Comparison of ENCODE assay signal across 8 mouse cellular contexts in genomic region chr3:29036146-29036545, GRCm38 (mm10). TPM values are rescaled to one million over a fixed set of nuclear protein-coding genes. Genes with fewer than 3 reads are reported as not detected.
A peak's percentile ranks its signal among the peaks of the same experiment; 100 is the strongest.
DNase-seq lines count a peak whose midpoint lies in the region; ATAC-seq and TF ChIP-seq lines count a peak whose summit lies in the region.

No protein-coding gene starts in this region.

- no peak overlapping the region for H3K4me2 ChIP-seq in embryonic facial prominence, embryonic 14.5 days (ENCODE audit: low read depth, low read length)
- no peak overlapping the region for H3K4me2 ChIP-seq in midbrain, embryonic 13.5 days (replicated peaks)

- peaks cover 6% of the 10 kb centered on the region for H3K9me3 ChIP-seq in embryonic facial prominence, embryonic 14.5 days (ENCODE audit: control insufficient read depth, low read length)
- H3K9me3 ChIP-seq in midbrain, embryonic 13.5 days = peaks cover 5% of the 10 kb centered on the region; the same call in 1 of the 2 replicates

- no peak overlapping the region for H3K9ac ChIP-seq in embryonic facial prominence, embryonic 14.5 days (ENCODE audit: low read depth, low read length)
- H3K9ac ChIP-seq in midbrain, embryonic 13.5 days (replicated peaks) = no peak overlapping the region

- H3K4me1 ChIP-seq in kidney, adult 2 months (ENCODE audit: control insufficient read depth, insufficient read depth, low read length) = no peaks in the 10 kb centered on the region
- no peaks in the 10 kb centered on the region for H3K4me1 ChIP-seq in embryonic facial prominence, embryonic 14.5 days (ENCODE audit: control insufficient read depth, insufficient read depth, low read length)
- 0 out of 2 replicates have a peak, but pooled peaks cover 8% of the 10 kb centered on the region for H3K4me1 ChIP-seq in midbrain, embryonic 13.5 days (replicated peaks)
- H3K4me1 ChIP-seq in thymus, adult 2 months (replicated peaks; ENCODE audit: control insufficient read depth, insufficient read depth, low read length) = no peaks in the 10 kb centered on the region

- H3K36me3 ChIP-seq in kidney, adult 2 months (ENCODE audit: control insufficient read depth, insufficient read depth, low read length) = no peaks in the 10 kb centered on the region
- no peaks in the 10 kb centered on the region for H3K36me3 ChIP-seq in embryonic facial prominence, embryonic 14.5 days (ENCODE audit: control insufficient read depth, insufficient read depth, low read length)
- no peaks in the 10 kb centered on the region for H3K36me3 ChIP-seq in midbrain, embryonic 13.5 days
- H3K36me3 ChIP-seq in thymus, adult 2 months (ENCODE audit: control insufficient read depth, insufficient read depth, low read length) = no peaks in the 10 kb centered on the region

- ATAC-seq in embryonic facial prominence, embryonic 14.5 days (ENCODE audit: low read depth) = no peak
- peak; percentile 79 for ATAC-seq in midbrain, embryonic 13.5 days

- 2% methylated on average over 3 of the region's 3 CpGs for WGBS in kidney, adult 2 months
- WGBS in embryonic facial prominence, embryonic 14.5 days = 4% methylated on average over 3 of the region's 3 CpGs
- WGBS in midbrain, embryonic 13.5 days = 4% methylated on average over 3 of the region's 3 CpGs
- 5% methylated on average over 3 of the region's 3 CpGs for WGBS in thymus, adult 2 months

- DNase-seq in kidney, adult 2 months = peak; percentile 23
- DNase-seq in kidney, adult 11 months = no peak
- DNase-seq in adipocyte (ENCODE audit: low spot score) = peak; percentile 39
- peak; percentile 63 for DNase-seq in embryonic facial prominence, embryonic 14.5 days (ENCODE audit: low spot score)
- DNase-seq in kidney, postnatal 10 days = peak; percentile 52
- no peak for DNase-seq in thymus, postnatal 36 days
- DNase-seq in thymus, adult 2 months = no peak

- H3K27me3 ChIP-seq in kidney, adult 2 months (replicated peaks; ENCODE audit: control insufficient read depth, insufficient read depth, low read length) = no peaks in the 10 kb centered on the region
- no peaks in the 10 kb centered on the region for H3K27me3 ChIP-seq in embryonic facial prominence, embryonic 14.5 days (replicated peaks; ENCODE audit: control insufficient read depth, insufficient read depth, low read length)
- no peaks in the 10 kb centered on the region for H3K27me3 ChIP-seq in midbrain, embryonic 13.5 days
- no peaks in the 10 kb centered on the region for H3K27me3 ChIP-seq in thymus, adult 2 months (ENCODE audit: control insufficient read depth, insufficient read depth, low read length)

- TF ChIP-seq CTCF in kidney, adult 2 months (conservative IDR thresholded peaks at IDR 0.05; ENCODE audit: insufficient read depth, insufficient read length, low read depth, low read length) = 0 out of 2 replicates have a peak, but pooled peaks have one; percentile 14
- TF ChIP-seq CTCF in thymus, adult 2 months (IDR thresholded peaks at IDR 0.05; ENCODE audit: borderline replicate concordance, control insufficient read depth, extremely low read depth, insufficient read depth, low read length, poor library complexity) = no peak

- no peak overlapping the region for H3K4me3 ChIP-seq in kidney, adult 2 months (ENCODE audit: insufficient read depth, low read depth, low read length)
- H3K4me3 ChIP-seq in embryonic facial prominence, embryonic 14.5 days (ENCODE audit: low read depth, low read length) = no peak overlapping the region
- no peak overlapping the region for H3K4me3 ChIP-seq in midbrain, embryonic 13.5 days (replicated peaks)
- no peak overlapping the region for H3K4me3 ChIP-seq in thymus, adult 2 months (ENCODE audit: control insufficient read depth, insufficient read depth, low read length)

- TF ChIP-seq POLR2A in kidney, adult 2 months (IDR thresholded peaks at IDR 0.05; ENCODE audit: low read depth, low read length) = no peak
- no peak for TF ChIP-seq POLR2A in thymus, adult 2 months (IDR thresholded peaks at IDR 0.05; ENCODE audit: control insufficient read depth, extremely low read depth, insufficient read depth, low read length, poor library complexity)

- H3K27ac ChIP-seq in kidney, adult 2 months (ENCODE audit: insufficient read depth, low read depth, low read length) = no peak overlapping the region
- no peak overlapping the region for H3K27ac ChIP-seq in embryonic facial prominence, embryonic 14.5 days (replicated peaks; ENCODE audit: low read depth, low read length)
- H3K27ac ChIP-seq in midbrain, embryonic 13.5 days = no peak overlapping the region
- H3K27ac ChIP-seq in thymus, adult 2 months (ENCODE audit: control insufficient read depth, insufficient read depth, low read length) = no peak overlapping the region

RNA-seq across cellular contexts. Expression of gene Egfem1, which starts 45.7 kb away (rescaled TPM):
- polyA plus RNA-seq in kidney, adult 2 months (2012; rRNA removed) = 0.25 and 1.2 TPM in 2 replicates
- 1.3 and 3.3 TPM in 2 replicates for polyA plus RNA-seq in embryonic facial prominence, embryonic 14.5 days (2014; fragmentation: Nextera tagmentation; extraction: Ambion mirVana)
- polyA plus RNA-seq in midbrain, embryonic 13.5 days (2015; fragmentation: Nextera tagmentation; extraction: Ambion mirVana) = 13.4 and 14.0 TPM in 2 replicates
- not detected in 2 replicates for polyA plus RNA-seq in thymus, adult 2 months (2012; rRNA removed)

Comparison
In these comparisons a context has a peak if more than half of its experiments do, and no peak if none do; other contexts are left out.
1. DNase-seq: peak in kidney, adult 2 months (single experiment), adipocyte (single experiment), embryonic facial prominence, embryonic 14.5 days (single experiment) and kidney, postnatal 10 days (single experiment); none in kidney, adult 11 months (single experiment), thymus, postnatal 36 days (0 of 2) and thymus, adult 2 months (single experiment).